Mouse (Mus musculus): ENCODE results near the gene Lypd4. TPM values are rescaled to one million over a fixed set of nuclear protein-coding genes. Genes with fewer than 3 reads are reported as not detected.
A peak's percentile ranks its signal among the peaks of the same experiment; 100 is the strongest.

Gene Lypd4
- polyA plus RNA-seq, 1 experiment from 2014 or later, result not detected

- Histone ChIP-seq H3K27me3 (no peaks in the 10 kb centered on the region), H3K9ac (replicated peaks) (peak overlapping the region; percentile 100), H3K4me3 (peak overlapping the region; percentile 96), H3K9me3 (no peaks in the 10 kb centered on the region), H3K36me3 (peaks cover 37% of the 10 kb centered on the region), H3K4me2 (replicated peaks) (peak overlapping the region; percentile 74), H3K4me1 (peaks cover 29% of the 10 kb centered on the region), H3K27ac (replicated peaks) (peak overlapping the region; percentile 94)
- WGBS, result under 1% methylated on average over 47 of the region's 47 CpGs
- ATAC-seq (replicated peaks), result no peak; the same call in 1 of the 2 replicates
Measured at GRCm38 (mm10) chr7:24884693-24885291, 15.1 kb upstream of the Lypd4 start.

- H3K27ac ChIP-seq (replicated peaks), result peak within 1 kb of the TSS; percentile 94
- peak within 1 kb of the TSS; percentile 74 for H3K4me2 ChIP-seq (replicated peaks)
- under 1% methylated on average over 57 of the region's 57 CpGs for WGBS
- ATAC-seq (replicated peaks), result peak; percentile 93
- peaks cover 29% of the 10 kb centered on the region for H3K4me1 ChIP-seq
- H3K36me3 ChIP-seq, result peaks cover 30% of the 10 kb centered on the region
- no peaks in the 10 kb centered on the region for H3K27me3 ChIP-seq
- H3K9ac ChIP-seq (replicated peaks), result peak within 1 kb of the TSS; percentile 100
- H3K9me3 ChIP-seq, result no peaks in the 10 kb centered on the region
- peak within 1 kb of the TSS; percentile 96 for H3K4me3 ChIP-seq
Measured at GRCm38 (mm10) chr7:24883896-24884692, 14.4 kb upstream of the Lypd4 start, which contains the start of gene Rps19. Gene Rps19, plus strand, starts transcription at chr7:24884371.

GRCm38 (mm10) chr7:24882416-24883199, 12.9 kb upstream of the Lypd4 start:
- H3K4me2 ChIP-seq (replicated peaks), result no peak overlapping the region
- no peak for ATAC-seq (replicated peaks)

GRCm38 (mm10) chr7:24879620-24880019, 9.9 kb upstream of the Lypd4 start:
- Histone ChIP-seq H3K4me1 (no peaks in the 10 kb centered on the region), H3K27ac (replicated peaks) (no peak overlapping the region), H3K9ac (replicated peaks) (no peak overlapping the region), H3K36me3 (no peaks in the 10 kb centered on the region), H3K27me3 (no peaks in the 10 kb centered on the region), H3K9me3 (no peaks in the 10 kb centered on the region), H3K4me3 (no peak overlapping the region), H3K4me2 (replicated peaks) (no peak overlapping the region)
- 23% methylated on average over 2 of the region's 2 CpGs for WGBS
- no peak for ATAC-seq (replicated peaks)

More at GRCm38 (mm10) chr7:24882416-24883199, 12.9 kb upstream of the Lypd4 start:
- peaks cover 17% of the 10 kb centered on the region for H3K36me3 ChIP-seq
- no peak overlapping the region for H3K27ac ChIP-seq (replicated peaks)
- H3K27me3 ChIP-seq, result no peaks in the 10 kb centered on the region
- peaks cover 26% of the 10 kb centered on the region for H3K4me1 ChIP-seq
- WGBS, result 91% methylated on average over 9 of the region's 9 CpGs
- H3K9me3 ChIP-seq, result no peaks in the 10 kb centered on the region
- H3K9ac ChIP-seq (replicated peaks), result no peak overlapping the region
- H3K4me3 ChIP-seq, result no peak overlapping the region

GRCm38 (mm10) chr7:24877588-24877987, 7.8 kb upstream of the Lypd4 start:
- WGBS, result 82% methylated on average over 3 of the region's 3 CpGs
- Histone ChIP-seq H3K36me3 (no peaks in the 10 kb centered on the region), H3K4me3 (no peak overlapping the region), H3K9me3 (no peaks in the 10 kb centered on the region), H3K9ac (replicated peaks) (no peak overlapping the region), H3K4me2 (replicated peaks) (no peak overlapping the region), H3K27me3 (no peaks in the 10 kb centered on the region), H3K4me1 (no peaks in the 10 kb centered on the region), H3K27ac (replicated peaks) (no peak overlapping the region)
- ATAC-seq (replicated peaks), result no peak

- no peak for ATAC-seq (replicated peaks)
- no peaks in the 10 kb centered on the region for H3K36me3 ChIP-seq
- no peak overlapping the region for H3K27ac ChIP-seq (replicated peaks)
- no peak overlapping the region for H3K9ac ChIP-seq (replicated peaks)
- no peak overlapping the region for H3K4me2 ChIP-seq (replicated peaks)
- H3K27me3 ChIP-seq, result no peaks in the 10 kb centered on the region
- H3K9me3 ChIP-seq, result no peaks in the 10 kb centered on the region
- WGBS, result 20% methylated on average over 17 of the region's 17 CpGs
- H3K4me3 ChIP-seq, result no peak overlapping the region
- H3K4me1 ChIP-seq, result peaks cover 8% of the 10 kb centered on the region
Measured at GRCm38 (mm10) chr7:24869080-24869479, 661 bp downstream of the Lypd4 start.

- H3K9me3 ChIP-seq, result no peaks in the 10 kb centered on the region
- no peak overlapping the region for H3K27ac ChIP-seq (replicated peaks)
- no peak for ATAC-seq (replicated peaks)
- H3K4me3 ChIP-seq, result no peak overlapping the region
- peaks cover 3% of the 10 kb centered on the region; the same call in 1 of the 2 replicates for H3K4me1 ChIP-seq
- 27% methylated on average over 6 of the region's 6 CpGs for WGBS
- no peaks in the 10 kb centered on the region for H3K27me3 ChIP-seq
- H3K9ac ChIP-seq (replicated peaks), result no peak overlapping the region
- no peak overlapping the region for H3K4me2 ChIP-seq (replicated peaks)
- no peaks in the 10 kb centered on the region for H3K36me3 ChIP-seq
Measured at GRCm38 (mm10) chr7:24864156-24864555, 5.6 kb downstream of the Lypd4 start.

GRCm38 (mm10) chr7:24862853-24863252, 6.9 kb downstream of the Lypd4 start:
- no peak overlapping the region for H3K4me3 ChIP-seq
- H3K4me1 ChIP-seq, result no peaks in the 10 kb centered on the region
- WGBS, result 84% methylated on average over 4 of the region's 4 CpGs
- no peak overlapping the region for H3K27ac ChIP-seq (replicated peaks)
- H3K4me2 ChIP-seq (replicated peaks), result no peak overlapping the region
- H3K27me3 ChIP-seq, result no peaks in the 10 kb centered on the region
- H3K9ac ChIP-seq (replicated peaks), result no peak overlapping the region
- H3K9me3 ChIP-seq, result no peaks in the 10 kb centered on the region
- no peaks in the 10 kb centered on the region for H3K36me3 ChIP-seq
- no peak for ATAC-seq (replicated peaks)

GRCm38 (mm10) chr7:24861913-24862312, 7.8 kb downstream of the Lypd4 start, which contains the start of gene Gm9844:
Gene Gm9844, plus strand, starts transcription at chr7:24862213.
- Histone ChIP-seq H3K27me3 (no peaks in the 10 kb centered on the region), H3K9ac (replicated peaks) (no peak within 1 kb of the TSS), H3K27ac (replicated peaks) (no peak within 1 kb of the TSS), H3K36me3 (no peaks in the 10 kb centered on the region), H3K4me2 (replicated peaks) (no peak within 1 kb of the TSS), H3K4me3 (no peak within 1 kb of the TSS), H3K9me3 (no peaks in the 10 kb centered on the region), H3K4me1 (no peaks in the 10 kb centered on the region)
- ATAC-seq (replicated peaks), result no peak
- 84% methylated on average over 7 of the region's 7 CpGs for WGBS

GRCm38 (mm10) chr7:24859234-24859633, 10.5 kb downstream of the Lypd4 start:
- Histone ChIP-seq H3K4me2 (replicated peaks) (no peak overlapping the region), H3K4me3 (no peak overlapping the region), H3K27me3 (no peaks in the 10 kb centered on the region), H3K9me3 (no peaks in the 10 kb centered on the region), H3K36me3 (no peaks in the 10 kb centered on the region), H3K27ac (replicated peaks) (no peak overlapping the region), H3K9ac (replicated peaks) (no peak overlapping the region), H3K4me1 (no peaks in the 10 kb centered on the region)
- no peak for ATAC-seq (replicated peaks)
- 79% methylated on average over 5 of the region's 5 CpGs for WGBS

GRCm38 (mm10) chr7:24856460-24857120, 13.2 kb downstream of the Lypd4 start:
- no peak overlapping the region for H3K4me2 ChIP-seq (replicated peaks)
- WGBS, result 31% methylated on average over 6 of the region's 6 CpGs
- H3K36me3 ChIP-seq, result no peaks in the 10 kb centered on the region
- no peak overlapping the region for H3K9ac ChIP-seq (replicated peaks)
- H3K27ac ChIP-seq (replicated peaks), result no peak overlapping the region
- no peak for ATAC-seq (replicated peaks)
- no peak overlapping the region for H3K4me3 ChIP-seq
- no peaks in the 10 kb centered on the region for H3K9me3 ChIP-seq
- H3K27me3 ChIP-seq, result no peaks in the 10 kb centered on the region
- no peaks in the 10 kb centered on the region for H3K4me1 ChIP-seq
